Mouse (Mus musculus): Measurements from ENCODE around the gene Tspear. TPM values are rescaled to one million over a fixed set of nuclear protein-coding genes. Genes with fewer than 3 reads are reported as not detected.
A peak's percentile ranks its signal among the peaks of the same experiment; 100 is the strongest.

The Tspear gene
- total RNA-seq, 2 experiments from 2014 or later = 0.16 to 0.23 TPM

GRCm38 (mm10) chr10:77869651-77870050 lies 183.3 kb downstream of the Tspear start:
- DNase-seq = no peak

GRCm38 (mm10) chr10:77878985-77879384 lies 192.6 kb downstream of the Tspear start:
- DNase-seq = peak; percentile 55 to 67

GRCm38 (mm10) chr10:77880305-77880704 lies 193.9 kb downstream of the Tspear start:
- no peak for DNase-seq

GRCm38 (mm10) chr10:77882553-77882952 lies 196.2 kb downstream of the Tspear start:
- no peak for DNase-seq

- no peak for DNase-seq
Measured at GRCm38 (mm10) chr10:77886007-77886747, 199.8 kb downstream of the Tspear start.

GRCm38 (mm10) chr10:77890987-77891565 lies 204.7 kb downstream of the Tspear start:
- no peak for DNase-seq

GRCm38 (mm10) chr10:77895562-77895961 lies 209.2 kb downstream of the Tspear start:
- no peak for DNase-seq

- no peak for DNase-seq
Measured at GRCm38 (mm10) chr10:77900126-77900525, 213.8 kb downstream of the Tspear start.

GRCm38 (mm10) chr10:77900903-77901818 lies 214.8 kb downstream of the Tspear start:
- DNase-seq = no peak

- DNase-seq = peak in 1 of 2 experiments; percentile 12
Measured at GRCm38 (mm10) chr10:77901871-77902210, 215.5 kb downstream of the Tspear start.

- DNase-seq = peak; percentile 67 to 80
Measured at GRCm38 (mm10) chr10:77902211-77902893, 216.0 kb downstream of the Tspear start, which contains the start of gene Lrrc3. TSS of gene Lrrc3 (minus strand) at chr10:77902536.

- peak; percentile 12 to 48 for DNase-seq
Measured at GRCm38 (mm10) chr10:77902894-77903715, 216.7 kb downstream of the Tspear start.

- peak; percentile 26 to 61 for DNase-seq
Measured at GRCm38 (mm10) chr10:77912605-77913004, 226.2 kb downstream of the Tspear start.

GRCm38 (mm10) chr10:77913292-77913691 lies 226.9 kb downstream of the Tspear start:
- no peak for DNase-seq

- peak; percentile 76 to 85 for DNase-seq
Measured at GRCm38 (mm10) chr10:77916636-77917335, 230.4 kb downstream of the Tspear start.

GRCm38 (mm10) chr10:77921009-77921408 lies 234.6 kb downstream of the Tspear start:
- no peak for DNase-seq

- DNase-seq = no peak
Measured at GRCm38 (mm10) chr10:77922681-77923080, 236.3 kb downstream of the Tspear start.

GRCm38 (mm10) chr10:77926140-77926539 lies 239.8 kb downstream of the Tspear start:
- peak; percentile 57 to 75 for DNase-seq

GRCm38 (mm10) chr10:77927375-77927774 lies 241.0 kb downstream of the Tspear start:
- no peak for DNase-seq
